Mouse (Mus musculus) thymus, adult 2 months (tissue): ENCODE data around the gene U2af1l4. TPM values are rescaled to one million over a fixed set of nuclear protein-coding genes. Genes with fewer than 3 reads are reported as not detected.
A peak's percentile ranks its signal among the peaks of the same experiment; 100 is the strongest.

Experiments
- DNase-seq: peaks from one replicate; pipeline ENCODE4 v3.0.0; 2021
- H3K27ac ChIP-seq: fragments of 200-500 bp; 2 replicates; pipeline ENCODE4 v1.5.1; 2012; ENCODE audit warnings: low read length, control low read depth; ENCODE audit not compliant: control insufficient read depth, insufficient read depth
- H3K27me3 ChIP-seq: fragments of 200-500 bp; 2 replicates; pipeline ENCODE4 v1.6.1; 2012; ENCODE audit warnings: mild to moderate bottlenecking, low read length, moderate library complexity, mixed read lengths; ENCODE audit not compliant: control insufficient read depth, insufficient read depth
- H3K36me3 ChIP-seq: fragments of 200-500 bp; 2 replicates; pipeline ENCODE4 v1.6.1; 2012; ENCODE audit warnings: mild to moderate bottlenecking, low read length, moderate library complexity; ENCODE audit not compliant: control insufficient read depth, insufficient read depth
- H3K4me1 ChIP-seq: fragments of 200-500 bp; replicated peaks from 2 replicates; pipeline ENCODE4 v1.6.1; 2012; ENCODE audit warnings: low read length; ENCODE audit not compliant: control insufficient read depth, insufficient read depth
- H3K4me3 ChIP-seq: fragments of 200-500 bp; 2 replicates; pipeline ENCODE4 v1.5.1; 2012; ENCODE audit warnings: mild to moderate bottlenecking, low read length, control low read depth, moderate library complexity; ENCODE audit not compliant: control insufficient read depth, insufficient read depth
- CTCF ChIP-seq: fragments of 200-500 bp; IDR thresholded peaks from 2 replicates; pipeline ENCODE4 v1.5.1; 2012; ENCODE audit warnings: mild to moderate bottlenecking, control low read depth, low read length, moderate library complexity, borderline replicate concordance; ENCODE audit not compliant: control insufficient read depth, poor library complexity, insufficient read depth; ENCODE audit errors: extremely low read depth
- POLR2A ChIP-seq: fragments of 200-500 bp; IDR thresholded peaks from 2 replicates; pipeline ENCODE4 v1.6.1; 2012; ENCODE audit warnings: mild to moderate bottlenecking, low read length, control low read depth, moderate library complexity; ENCODE audit not compliant: control insufficient read depth, poor library complexity, insufficient read depth; ENCODE audit errors: extremely low read depth
- WGBS: fragments of 180-500 bp; shearing (Covaris S2); methylation state at CpG from one replicate; pipeline ENCODE4 v1.1.7; 2018; 5-methylcytosine and 5-hydroxymethylcytosine counted together
- polyA plus RNA-seq: library from polyadenylated mRNA; depleted of rRNA; stranded (reverse); fragments of >200 nt; gene quantifications from 2 replicates; pipeline ENCODE4 v1.2.3, GENCODE M21; 2012; rRNA removed

Gene U2af1l4
- polyA plus RNA-seq: 81.5 and 84.2 TPM in 2 replicates

DNA sequence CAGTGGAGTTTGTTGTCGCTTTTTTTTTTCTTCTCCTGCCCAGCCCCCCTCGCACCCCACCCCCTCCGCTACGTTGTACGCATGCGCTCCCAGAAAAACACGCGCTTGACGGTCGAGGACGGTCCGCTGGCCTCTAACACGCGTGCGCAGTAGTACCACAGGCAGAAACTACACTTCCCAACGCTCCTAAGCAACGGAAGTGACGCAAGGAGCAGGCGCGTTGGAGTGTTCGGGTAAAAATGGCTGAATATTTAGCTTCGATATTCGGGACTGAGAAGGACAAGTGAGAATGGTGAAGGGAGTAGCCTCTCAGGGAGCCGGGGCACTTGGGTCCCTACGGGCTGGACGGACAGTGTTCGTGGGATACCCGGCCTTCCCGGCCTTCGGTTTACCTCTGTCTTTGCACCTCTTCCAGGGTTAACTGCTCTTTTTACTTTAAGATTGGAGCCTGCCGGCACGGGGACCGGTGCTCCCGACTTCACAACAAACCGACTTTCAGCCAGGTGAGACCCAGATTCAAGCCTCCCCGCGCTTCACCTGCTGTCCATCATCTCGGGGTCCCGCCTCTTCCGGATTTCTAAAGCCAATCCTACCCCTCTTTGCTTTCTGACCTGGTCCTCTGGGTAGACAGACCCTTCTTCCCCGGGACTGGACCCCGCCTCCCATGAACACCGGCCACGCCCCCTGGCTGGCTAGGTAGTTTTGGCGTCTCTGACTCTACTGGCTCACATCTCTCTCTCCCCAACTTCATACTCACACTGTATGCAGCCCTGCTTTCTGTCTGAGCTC, at the start of gene U2af1l4, which contains the start of the genes Gm49396 and Psenen:
Gene U2af1l4, plus strand, starts transcription at position 185 of the 789 bp plus-strand sequence.
Gene Gm49396, plus strand, starts transcription at position 228 of the 789 bp plus-strand sequence.
Gene Psenen, minus strand, starts transcription at position 511 of the 789 bp plus-strand sequence.
- Histone ChIP-seq H3K4me1 (peaks cover 23% of the 10 kb centered on the region), H3K27me3 (no peaks in the 10 kb centered on the region), H3K4me3 (peak within 1 kb of the TSS; percentile 86), H3K36me3 (no peaks in the 10 kb centered on the region; the same call in 1 of the 2 replicates), H3K27ac (peak within 1 kb of the TSS; percentile 91)
- DNase-seq: peak; percentile 94
- TF ChIP-seq CTCF (no peak), POLR2A (no peak; the same call in 1 of the 2 replicates)
- WGBS: under 1% methylated on average over 45 of the region's 45 CpGs

DNA sequence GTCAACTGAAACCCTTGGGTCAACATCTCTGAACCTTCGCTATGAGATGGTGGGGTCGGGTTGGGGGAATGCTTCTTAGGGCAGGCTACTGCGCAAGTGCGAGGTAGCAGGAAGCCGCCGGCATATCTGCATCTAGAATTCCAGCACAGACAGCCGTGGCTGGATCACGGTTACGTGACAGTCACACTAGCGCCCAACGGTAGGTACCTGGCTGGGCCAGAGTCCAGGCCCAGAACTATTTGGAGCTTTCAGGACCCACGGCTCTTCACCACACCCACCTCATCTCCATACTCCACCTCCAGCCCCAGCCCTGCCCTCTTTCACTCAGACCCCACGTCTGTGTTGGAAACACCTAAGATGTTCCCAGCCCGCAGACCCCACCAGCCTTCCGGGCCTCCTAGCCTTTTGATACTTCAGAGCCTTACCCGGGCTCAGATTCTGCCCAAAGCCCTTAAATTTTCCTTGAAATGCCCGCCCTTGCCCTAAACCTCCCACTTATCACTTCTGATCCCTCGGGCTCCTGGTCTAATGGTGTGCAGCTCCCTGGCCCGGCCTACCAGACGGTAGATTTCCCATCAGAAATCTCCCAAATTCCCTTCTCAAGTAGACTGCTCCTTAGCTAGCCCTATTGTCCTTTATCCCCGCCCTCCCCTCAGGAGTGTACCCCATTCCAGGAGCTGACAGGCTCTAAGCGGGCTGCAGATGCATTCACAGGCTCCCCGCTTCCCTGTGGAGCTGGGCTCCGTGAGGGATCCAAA, 47.9 kb upstream of the U2af1l4 start:
- 80% methylated on average over 24 of the region's 24 CpGs for WGBS
- DNase-seq: no peak

DNA sequence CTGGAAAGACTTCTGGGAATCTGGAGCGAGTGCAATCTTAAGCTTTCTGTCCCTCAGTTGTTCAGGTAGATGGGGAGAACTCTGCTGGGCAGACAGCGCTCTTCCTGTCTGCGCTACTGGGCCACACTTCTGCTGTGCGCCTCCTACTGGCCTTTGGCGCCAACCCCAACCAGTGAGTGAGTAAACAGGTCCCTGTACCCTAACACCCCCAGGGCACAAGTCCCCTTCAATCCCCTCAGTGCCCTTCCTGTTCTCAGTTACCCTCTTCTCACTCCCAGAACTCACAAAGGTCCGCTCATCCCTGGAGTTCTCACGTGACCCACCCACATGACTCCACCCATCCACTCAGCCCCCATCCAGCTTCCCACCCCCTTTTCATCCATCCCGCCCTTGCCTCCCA, 44.8 kb upstream of the U2af1l4 start:
- Histone ChIP-seq H3K4me1 (no peaks in the 10 kb centered on the region), H3K27me3 (no peaks in the 10 kb centered on the region), H3K27ac (no peak overlapping the region), H3K36me3 (peaks cover under 1% of the 10 kb centered on the region; the same call in 1 of the 2 replicates), H3K4me3 (no peak overlapping the region)
- TF ChIP-seq POLR2A (no peak), CTCF (no peak)
- 60% methylated on average over 8 of the region's 8 CpGs for WGBS
- no peak for DNase-seq

More for the DNA sequence above, 47.9 kb upstream of the U2af1l4 start:
- Histone ChIP-seq H3K27me3 (no peaks in the 10 kb centered on the region), H3K4me1 (no peaks in the 10 kb centered on the region), H3K27ac (no peak overlapping the region), H3K36me3 (no peaks in the 10 kb centered on the region), H3K4me3 (no peak overlapping the region)
- TF ChIP-seq CTCF (no peak), POLR2A (no peak)

GRCm38 (mm10) chr7:30520396-30520795, 42.7 kb upstream of the U2af1l4 start:
- WGBS: 83% methylated on average over 4 of the region's 4 CpGs
- no peak for TF ChIP-seq CTCF
- no peak for TF ChIP-seq POLR2A
- Histone ChIP-seq H3K4me3 (no peak overlapping the region), H3K4me1 (no peaks in the 10 kb centered on the region), H3K27ac (no peak overlapping the region), H3K36me3 (peaks cover 5% of the 10 kb centered on the region; the same call in 1 of the 2 replicates), H3K27me3 (no peaks in the 10 kb centered on the region)
- no peak for DNase-seq

- DNase-seq: no peak
Observed at GRCm38 (mm10) chr7:30520856-30521255, 42.2 kb upstream of the U2af1l4 start.

GRCm38 (mm10) chr7:30522871-30523270, 40.2 kb upstream of the U2af1l4 start:
- Histone ChIP-seq H3K27ac (no peak overlapping the region), H3K4me1 (no peaks in the 10 kb centered on the region), H3K36me3 (peaks cover 20% of the 10 kb centered on the region), H3K27me3 (no peaks in the 10 kb centered on the region), H3K4me3 (no peak overlapping the region)
- no peak for TF ChIP-seq CTCF
- no peak for TF ChIP-seq POLR2A
- WGBS: 96% methylated on average over 10 of the region's 10 CpGs
- DNase-seq: no peak

More at GRCm38 (mm10) chr7:30520856-30521255, 42.2 kb upstream of the U2af1l4 start:
- no peak for TF ChIP-seq CTCF
- TF ChIP-seq POLR2A: no peak
- H3K36me3 ChIP-seq: peaks cover 5% of the 10 kb centered on the region; the same call in 1 of the 2 replicates
- WGBS: 88% methylated on average over 5 of the region's 5 CpGs
- no peaks in the 10 kb centered on the region for H3K4me1 ChIP-seq
- H3K27ac ChIP-seq: no peak overlapping the region
- no peak overlapping the region for H3K4me3 ChIP-seq
- no peaks in the 10 kb centered on the region for H3K27me3 ChIP-seq
